Mouse (Mus musculus) frontal cortex, postnatal 25 days (tissue): ENCODE measurements around the gene Mcub.

Source experiments
- DNase-seq, 2 experiments: peaks; one replicate each; pipeline ENCODE4 v3.0.0; 2022; ENCODE audit warnings: low spot score in 2 of 2

Mcub gene

GRCm38 (mm10) chr3:129969432-129970395 lies at the start of gene Mcub:
TSS of gene Mcub (minus strand) at chr3:129970206.
- no peak for DNase-seq

- DNase-seq: no peak
These were observed 42.9 kb upstream of the Mcub start for GRCm38 (mm10) chr3:130012943-130013342.

- DNase-seq: no peak
These were observed 41.2 kb upstream of the Mcub start for GRCm38 (mm10) chr3:130011236-130011635.

- DNase-seq: no peak
These were observed 36.1 kb upstream of the Mcub start for GRCm38 (mm10) chr3:130006141-130006540.

GRCm38 (mm10) chr3:130000926-130001325 lies 30.9 kb upstream of the Mcub start:
- no peak for DNase-seq

GRCm38 (mm10) chr3:129998526-129998925 lies 28.5 kb upstream of the Mcub start:
- no peak for DNase-seq

- DNase-seq: no peak
These were observed 28.0 kb upstream of the Mcub start for GRCm38 (mm10) chr3:129998001-129998400.

- no peak for DNase-seq
These were observed 27.3 kb upstream of the Mcub start for GRCm38 (mm10) chr3:129997324-129997723.

GRCm38 (mm10) chr3:129987297-129987696 lies 17.3 kb upstream of the Mcub start:
- DNase-seq: no peak

GRCm38 (mm10) chr3:129985335-129985734 lies 15.3 kb upstream of the Mcub start:
- no peak for DNase-seq

GRCm38 (mm10) chr3:129984797-129985196 lies 14.8 kb upstream of the Mcub start:
- no peak for DNase-seq

GRCm38 (mm10) chr3:129982271-129982670 lies 12.3 kb upstream of the Mcub start:
- DNase-seq: no peak

GRCm38 (mm10) chr3:129981756-129982155 lies 11.8 kb upstream of the Mcub start:
- no peak for DNase-seq

GRCm38 (mm10) chr3:129979510-129979909 lies 9.5 kb upstream of the Mcub start:
- DNase-seq: no peak

- no peak for DNase-seq
These were observed 8.7 kb upstream of the Mcub start for GRCm38 (mm10) chr3:129978716-129979115.

GRCm38 (mm10) chr3:129976317-129976716 lies 6.3 kb upstream of the Mcub start:
- DNase-seq: no peak

GRCm38 (mm10) chr3:129970529-129971515 lies 816 bp upstream of the Mcub start:
- DNase-seq: no peak

GRCm38 (mm10) chr3:129969031-129969430 lies 975 bp downstream of the Mcub start:
- DNase-seq: no peak

GRCm38 (mm10) chr3:129967874-129968273 lies 2.1 kb downstream of the Mcub start:
- DNase-seq: no peak

GRCm38 (mm10) chr3:129964681-129965080 lies 5.3 kb downstream of the Mcub start:
- DNase-seq: no peak

- no peak for DNase-seq
These were observed 7.5 kb downstream of the Mcub start for GRCm38 (mm10) chr3:129962533-129962932.

- no peak for DNase-seq
These were observed 16.7 kb downstream of the Mcub start for GRCm38 (mm10) chr3:129953296-129953695.
